Mouse (Mus musculus): ENCODE data around the gene Rnase12. TPM values are rescaled to one million over a fixed set of nuclear protein-coding genes. Genes with fewer than 3 reads are reported as not detected.

The Rnase12 gene
- 1.3 TPM for polyA plus RNA-seq (2014; fragmentation: Illumina TruSeq; extraction: RNeasy Lipid Tissue Mini Kit (QIAGEN cat#74804); ENCODE audit: low read depth, low replicate concordance)

GRCm38 (mm10) chr14:51057401-51057831 is at the start of gene Rnase12:
Rnase12 (minus strand) TSS chr14:51057661.

GRCm38 (mm10) chr14:51090921-51091900 is 33.8 kb upstream of the Rnase12 start, which contains the start of the genes Rnase4 and Ang:
Rnase4 (plus strand) TSS chr14:51091077.
Ang (plus strand) TSS chr14:51091150.

GRCm38 (mm10) chr14:51074335-51074734 is 16.9 kb upstream of the Rnase12 start, which contains the start of gene Olfr750:
Olfr750 (minus strand) TSS chr14:51074435.

GRCm38 (mm10) chr14:51050063-51050462 is 7.4 kb downstream of the Rnase12 start, which contains the start of gene Rnase11:
Rnase11 (minus strand) TSS chr14:51050163.

GRCm38 (mm10) chr14:51041769-51042168 is 15.7 kb downstream of the Rnase12 start, which contains the start of gene Rnase9:
Rnase9 (minus strand) TSS chr14:51041869.

GRCm38 (mm10) chr14:51007152-51007801 is 50.2 kb downstream of the Rnase12 start, which contains the start of gene Rnase10:
Rnase10 (plus strand) TSS chr14:51007751.

Other genes starting within 250 kb of the Rnase12 start
- 20.3 TPM for gene Ccnb1ip1, start 249.9 kb downstream of the Rnase12 start, polyA plus RNA-seq (2014; fragmentation: Illumina TruSeq; extraction: RNeasy Lipid Tissue Mini Kit (QIAGEN cat#74804); ENCODE audit: low read depth, low replicate concordance)
- gene Parp2, start 249.8 kb downstream of the Rnase12 start, polyA plus RNA-seq (2014; fragmentation: Illumina TruSeq; extraction: RNeasy Lipid Tissue Mini Kit (QIAGEN cat#74804); ENCODE audit: low read depth, low replicate concordance): 24.1 TPM
- gene Tep1, start 187.1 kb downstream of the Rnase12 start, polyA plus RNA-seq (2014; fragmentation: Illumina TruSeq; extraction: RNeasy Lipid Tissue Mini Kit (QIAGEN cat#74804); ENCODE audit: low read depth, low replicate concordance): 2.8 TPM
- gene Klhl33, start 160.2 kb downstream of the Rnase12 start, polyA plus RNA-seq (2014; fragmentation: Illumina TruSeq; extraction: RNeasy Lipid Tissue Mini Kit (QIAGEN cat#74804); ENCODE audit: low read depth, low replicate concordance): 0.06 TPM
- gene Osgep, start 132.8 kb downstream of the Rnase12 start, polyA plus RNA-seq (2014; fragmentation: Illumina TruSeq; extraction: RNeasy Lipid Tissue Mini Kit (QIAGEN cat#74804); ENCODE audit: low read depth, low replicate concordance): 12.3 TPM
- gene Apex1, start 132.7 kb downstream of the Rnase12 start, polyA plus RNA-seq (2014; fragmentation: Illumina TruSeq; extraction: RNeasy Lipid Tissue Mini Kit (QIAGEN cat#74804); ENCODE audit: low read depth, low replicate concordance): 20.7 TPM
- 17.5 TPM for gene Pip4p1, start 126.8 kb downstream of the Rnase12 start, polyA plus RNA-seq (2014; fragmentation: Illumina TruSeq; extraction: RNeasy Lipid Tissue Mini Kit (QIAGEN cat#74804); ENCODE audit: low read depth, low replicate concordance)
- 6.9 TPM for gene Pnp, start 126.6 kb downstream of the Rnase12 start, polyA plus RNA-seq (2014; fragmentation: Illumina TruSeq; extraction: RNeasy Lipid Tissue Mini Kit (QIAGEN cat#74804); ENCODE audit: low read depth, low replicate concordance)
- gene Gm49342, start 113.1 kb downstream of the Rnase12 start, polyA plus RNA-seq (2014; fragmentation: Illumina TruSeq; extraction: RNeasy Lipid Tissue Mini Kit (QIAGEN cat#74804); ENCODE audit: low read depth, low replicate concordance): not detected
- gene Pnp2, start 101.7 kb downstream of the Rnase12 start, polyA plus RNA-seq (2014; fragmentation: Illumina TruSeq; extraction: RNeasy Lipid Tissue Mini Kit (QIAGEN cat#74804); ENCODE audit: low read depth, low replicate concordance): 5.4 TPM
- 8.1 TPM for gene Rnase10, start 49.9 kb downstream of the Rnase12 start, polyA plus RNA-seq (2014; fragmentation: Illumina TruSeq; extraction: RNeasy Lipid Tissue Mini Kit (QIAGEN cat#74804); ENCODE audit: low read depth, low replicate concordance)
- gene Rnase9, start 15.8 kb downstream of the Rnase12 start, polyA plus RNA-seq (2014; fragmentation: Illumina TruSeq; extraction: RNeasy Lipid Tissue Mini Kit (QIAGEN cat#74804); ENCODE audit: low read depth, low replicate concordance): 2.0 TPM
- 0.34 TPM for gene Rnase11, start 7.5 kb downstream of the Rnase12 start, polyA plus RNA-seq (2014; fragmentation: Illumina TruSeq; extraction: RNeasy Lipid Tissue Mini Kit (QIAGEN cat#74804); ENCODE audit: low read depth, low replicate concordance)
- gene Olfr750, start 16.8 kb upstream of the Rnase12 start, polyA plus RNA-seq (2014; fragmentation: Illumina TruSeq; extraction: RNeasy Lipid Tissue Mini Kit (QIAGEN cat#74804); ENCODE audit: low read depth, low replicate concordance): 0.29 TPM
- 18.4 TPM for gene Rnase4, start 33.4 kb upstream of the Rnase12 start, polyA plus RNA-seq (2014; fragmentation: Illumina TruSeq; extraction: RNeasy Lipid Tissue Mini Kit (QIAGEN cat#74804); ENCODE audit: low read depth, low replicate concordance)
- gene Ang, start 33.5 kb upstream of the Rnase12 start, polyA plus RNA-seq (2014; fragmentation: Illumina TruSeq; extraction: RNeasy Lipid Tissue Mini Kit (QIAGEN cat#74804); ENCODE audit: low read depth, low replicate concordance): 0.56 TPM
- 0.88 TPM for gene Eddm3b, start 56.8 kb upstream of the Rnase12 start, polyA plus RNA-seq (2014; fragmentation: Illumina TruSeq; extraction: RNeasy Lipid Tissue Mini Kit (QIAGEN cat#74804); ENCODE audit: low read depth, low replicate concordance)
- 0.80 TPM for gene Rnase6, start 66.2 kb upstream of the Rnase12 start, polyA plus RNA-seq (2014; fragmentation: Illumina TruSeq; extraction: RNeasy Lipid Tissue Mini Kit (QIAGEN cat#74804); ENCODE audit: low read depth, low replicate concordance)
- not detected for gene Rnase1, start 89.1 kb upstream of the Rnase12 start, polyA plus RNA-seq (2014; fragmentation: Illumina TruSeq; extraction: RNeasy Lipid Tissue Mini Kit (QIAGEN cat#74804); ENCODE audit: low read depth, low replicate concordance)
- not detected for gene Rnase2b, start 104.6 kb upstream of the Rnase12 start, polyA plus RNA-seq (2014; fragmentation: Illumina TruSeq; extraction: RNeasy Lipid Tissue Mini Kit (QIAGEN cat#74804); ENCODE audit: low read depth, low replicate concordance)
- gene Ang2, start 141.5 kb upstream of the Rnase12 start, polyA plus RNA-seq (2014; fragmentation: Illumina TruSeq; extraction: RNeasy Lipid Tissue Mini Kit (QIAGEN cat#74804); ENCODE audit: low read depth, low replicate concordance): not detected
- not detected for gene Ear14, start 145.7 kb upstream of the Rnase12 start, polyA plus RNA-seq (2014; fragmentation: Illumina TruSeq; extraction: RNeasy Lipid Tissue Mini Kit (QIAGEN cat#74804); ENCODE audit: low read depth, low replicate concordance)
- gene Rnase2a, start 198.5 kb upstream of the Rnase12 start, polyA plus RNA-seq (2014; fragmentation: Illumina TruSeq; extraction: RNeasy Lipid Tissue Mini Kit (QIAGEN cat#74804); ENCODE audit: low read depth, low replicate concordance): not detected

Measured in testis, adult 10 weeks (tissue).